Mouse (Mus musculus) T-cell, adult 2 months (primary cell): ENCODE measurements around the gene Dnajc14.
"Not testable (repeated sequence)": the region's sequence is repeated elsewhere in the genome, so short reads cannot be mapped to it uniquely, and the experiment has no call there.

ENCODE experiments used
- DNase-seq: peaks from one replicate; pipeline ENCODE4 v3.0.0; 2022; ENCODE audit warnings: low spot score

The Dnajc14 gene

DNA sequence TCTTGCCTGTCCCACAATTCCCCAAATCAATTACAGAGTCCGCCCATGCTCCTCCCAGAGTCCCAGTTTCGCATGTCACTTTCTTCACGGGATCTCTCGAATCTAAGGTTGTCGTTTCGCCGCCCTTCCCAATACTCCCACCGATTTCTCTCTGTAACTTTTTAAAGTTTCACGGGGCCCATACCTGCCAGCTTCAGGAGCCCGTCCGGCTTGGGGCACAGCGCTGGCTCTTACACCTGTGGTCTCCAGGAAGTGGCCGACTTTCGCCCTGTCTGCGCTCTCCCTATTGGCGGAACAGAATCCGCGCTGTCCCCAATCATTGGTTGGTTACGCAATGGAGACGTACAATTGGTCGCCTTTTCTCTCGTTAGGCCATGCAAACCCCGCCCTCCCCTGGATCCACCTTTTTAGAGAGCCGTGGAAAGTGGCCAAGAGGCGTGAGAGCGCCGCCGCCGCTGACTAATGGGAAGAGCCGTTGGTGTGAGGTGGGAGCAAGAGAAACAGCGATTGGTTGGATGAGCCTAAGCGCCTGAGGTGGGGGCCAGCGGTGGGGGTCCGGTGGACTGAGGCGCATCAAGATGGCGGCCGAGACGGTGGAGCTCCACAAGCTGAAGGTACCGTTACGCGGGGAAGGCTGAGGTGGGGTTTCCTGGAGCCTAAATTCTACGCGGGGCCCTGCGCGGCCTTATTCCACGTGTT lies 17.6 kb downstream of the Dnajc14 start, which contains the start of gene Ormdl2:
Gene Ormdl2 (minus strand): TSS at position 288 of the 699 bp plus-strand sequence.
- peak; percentile 98 for DNase-seq

DNA sequence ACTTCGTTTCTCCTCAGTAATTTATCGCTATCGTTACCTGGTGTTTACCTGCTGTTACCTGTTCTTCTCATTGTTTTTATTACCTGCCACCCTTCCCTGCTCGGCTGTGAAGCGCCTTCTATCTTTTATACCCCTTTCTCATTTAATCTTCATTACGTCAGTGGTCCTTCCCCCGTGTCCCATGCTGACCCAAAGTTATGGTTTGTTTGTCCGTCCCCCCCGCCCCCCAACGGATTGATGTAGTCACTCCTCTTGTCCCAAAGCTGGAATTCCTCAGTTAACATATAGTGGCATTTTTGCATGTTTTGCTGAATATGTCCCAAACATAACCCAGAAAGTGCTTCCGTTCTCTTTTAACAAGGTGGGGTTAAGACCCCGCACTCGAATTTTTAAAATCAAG lies 18.3 kb downstream of the Dnajc14 start:
- no peak for DNase-seq

DNA sequence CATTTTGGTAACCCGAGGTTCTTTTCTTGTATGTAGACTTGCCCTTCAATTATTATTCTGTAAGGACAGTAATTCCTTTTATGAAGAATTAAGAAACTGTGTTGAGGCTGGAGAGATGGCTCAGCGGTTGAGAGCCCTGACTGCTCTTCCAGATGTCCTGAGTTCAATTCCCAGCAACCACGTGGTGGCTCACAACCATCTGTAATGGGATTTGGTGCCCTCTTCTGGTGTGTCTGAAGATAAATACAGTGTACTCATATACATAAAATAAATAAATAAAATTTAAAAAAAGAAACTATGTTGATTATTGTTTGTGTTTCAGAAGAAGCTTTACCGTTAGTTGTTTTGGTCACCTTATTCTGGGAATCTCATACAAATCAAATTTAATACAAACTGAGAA lies 19.2 kb downstream of the Dnajc14 start:
- not testable (repeated sequence) for DNase-seq

DNA sequence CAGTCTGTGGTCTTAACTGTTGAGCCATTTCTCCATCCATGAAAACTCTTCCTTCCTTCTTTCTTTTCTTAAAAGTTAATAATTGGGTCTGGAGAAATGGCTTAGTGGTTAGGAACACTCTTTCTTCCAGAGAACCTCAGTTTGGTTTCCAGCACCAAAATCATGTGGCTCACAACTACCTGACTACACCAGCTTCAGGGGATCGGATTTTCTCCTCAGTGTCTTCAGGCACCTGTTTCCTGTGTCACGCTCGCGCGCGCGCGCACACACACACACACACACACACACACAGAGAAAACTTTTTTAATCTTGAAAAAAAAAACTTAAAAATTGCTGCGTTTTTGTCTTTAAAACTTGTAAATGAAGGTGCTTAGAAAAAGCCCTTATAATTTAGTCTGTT lies 20.0 kb downstream of the Dnajc14 start:
- DNase-seq = no peak

DNA sequence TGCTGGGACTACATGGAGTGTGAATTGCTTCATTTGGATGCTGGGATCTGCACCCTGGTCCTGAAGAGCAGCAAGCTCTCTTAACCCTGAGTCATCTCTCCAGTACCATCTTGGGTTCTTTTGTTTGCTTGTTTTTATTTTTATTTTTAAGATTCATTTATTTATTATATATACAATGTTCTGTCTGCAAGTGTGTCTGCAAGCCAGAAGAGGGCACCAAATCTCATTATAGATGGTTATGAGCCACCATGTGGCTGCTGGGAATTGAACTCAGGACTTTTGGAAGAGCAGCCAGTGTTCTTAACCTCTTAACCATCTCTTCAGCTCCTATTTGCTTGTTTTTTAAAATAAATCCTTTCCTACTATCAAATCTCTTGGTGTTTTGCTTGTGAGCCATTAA lies 33.5 kb downstream of the Dnajc14 start:
- DNase-seq = no peak

DNA sequence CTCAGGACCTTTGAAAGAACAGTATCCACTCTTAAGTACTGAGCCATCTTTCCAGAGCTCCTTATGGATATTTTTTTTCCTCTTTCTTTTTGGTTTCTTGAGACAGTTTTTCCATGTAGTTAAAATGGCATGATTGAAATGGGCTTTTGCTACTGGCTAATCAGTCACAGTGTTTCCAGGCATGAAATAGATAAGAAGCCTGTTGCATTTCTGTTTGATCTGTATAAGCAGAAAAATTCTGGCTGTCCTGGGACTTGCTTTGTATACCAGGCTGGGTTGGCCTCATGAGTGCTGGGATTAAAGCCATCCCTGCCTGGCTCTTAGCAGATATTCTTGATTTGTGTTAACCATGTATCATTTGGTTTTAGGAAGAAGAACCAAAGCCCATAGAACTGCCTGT lies 35.6 kb downstream of the Dnajc14 start:
- DNase-seq = no peak

DNA sequence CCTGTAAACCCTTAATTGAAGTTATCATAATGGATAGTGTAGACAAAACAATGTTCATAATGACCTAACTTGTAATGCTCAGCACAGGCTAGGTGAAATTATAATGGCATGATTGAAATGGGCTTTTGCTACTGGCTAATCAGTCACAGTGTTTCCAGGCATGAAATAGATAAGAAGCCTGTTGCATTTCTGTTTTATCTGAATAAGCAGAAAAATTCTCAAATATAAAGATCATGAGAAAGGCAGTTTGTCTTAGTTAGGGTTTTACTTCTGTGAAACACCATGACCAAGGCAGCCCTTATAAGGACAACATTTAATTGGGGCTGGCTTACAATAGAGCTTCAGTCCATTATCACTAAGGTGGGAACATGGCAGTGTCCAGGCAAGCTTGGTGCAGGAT lies 36.8 kb downstream of the Dnajc14 start:
- DNase-seq = no peak

DNA sequence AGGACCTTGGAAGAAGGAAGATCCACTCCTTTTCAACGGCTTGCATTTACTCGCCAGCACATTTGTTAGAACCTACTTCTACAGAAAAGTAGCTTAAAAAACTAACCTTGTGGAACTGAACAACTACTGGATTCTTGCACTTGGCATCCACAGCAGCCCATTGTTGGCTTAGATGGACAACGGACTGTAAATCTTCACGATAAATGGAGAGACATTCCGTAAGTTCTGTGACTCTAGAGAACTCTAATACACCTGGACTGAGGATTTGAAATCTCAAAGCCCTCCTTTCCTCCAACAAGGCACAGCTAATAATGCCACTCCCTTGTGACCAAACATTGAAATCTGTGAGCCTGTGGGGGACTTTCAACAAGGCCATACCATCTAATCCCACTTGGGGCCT lies 39.4 kb downstream of the Dnajc14 start:
- no peak for DNase-seq

DNA sequence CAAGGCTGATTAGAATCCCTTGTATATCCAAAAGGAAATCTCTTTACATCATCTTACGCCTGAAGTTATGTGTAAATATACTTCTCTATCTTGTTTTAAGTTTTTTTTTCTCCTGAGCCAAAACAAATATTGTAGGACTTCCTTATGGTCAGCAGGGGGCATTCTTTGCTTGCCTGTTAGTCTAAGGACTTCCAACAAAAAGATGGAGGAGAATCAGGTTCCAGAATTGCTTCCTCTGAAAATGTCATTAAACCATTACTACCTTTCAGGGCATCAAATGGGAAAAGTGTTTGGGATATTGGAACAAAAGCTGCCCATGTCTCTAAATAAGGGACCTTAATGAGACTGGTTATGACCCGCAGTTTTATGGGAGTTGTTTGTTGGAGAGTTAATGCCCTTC lies 41.7 kb downstream of the Dnajc14 start:
- DNase-seq = no peak

DNA sequence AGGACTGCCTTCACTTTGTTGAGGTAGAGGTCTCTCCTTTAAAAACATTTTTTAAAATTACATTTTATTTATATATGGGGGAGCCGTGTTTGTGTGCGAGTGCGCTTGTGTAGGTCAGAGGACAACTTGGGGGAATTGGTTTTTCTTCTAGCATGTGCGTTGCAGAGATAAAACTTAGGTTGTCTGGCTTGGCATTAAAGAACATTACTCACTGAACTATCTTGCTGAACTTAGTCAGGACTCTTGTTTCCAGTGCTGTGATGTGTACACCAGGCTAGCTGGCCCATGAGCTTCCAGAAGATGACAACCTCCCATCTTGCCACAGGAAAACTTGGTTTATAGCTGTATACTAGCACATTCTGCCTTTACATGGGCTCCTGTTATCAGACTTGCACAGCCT lies 42.8 kb downstream of the Dnajc14 start:
- no peak for DNase-seq

DNA sequence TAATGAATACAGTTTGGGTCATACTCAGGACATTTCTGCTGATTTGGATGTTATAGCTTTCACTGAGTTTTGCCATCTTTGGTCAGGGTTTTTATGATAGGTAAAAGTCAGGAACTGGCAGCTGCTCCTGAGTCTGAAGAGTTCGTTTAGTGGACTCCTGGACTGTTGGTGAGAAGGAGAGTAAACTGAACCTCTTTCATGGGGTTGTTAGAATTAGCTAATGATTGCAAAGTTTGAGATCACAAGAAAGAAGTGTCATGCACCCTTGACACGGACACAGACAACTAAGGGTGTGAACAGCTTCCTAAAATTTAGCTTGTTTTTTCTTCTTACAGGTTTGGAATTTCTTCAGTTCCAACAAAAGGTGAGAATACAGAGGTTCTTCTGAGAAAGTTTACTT lies 44.6 kb downstream of the Dnajc14 start:
- DNase-seq = no peak

DNA sequence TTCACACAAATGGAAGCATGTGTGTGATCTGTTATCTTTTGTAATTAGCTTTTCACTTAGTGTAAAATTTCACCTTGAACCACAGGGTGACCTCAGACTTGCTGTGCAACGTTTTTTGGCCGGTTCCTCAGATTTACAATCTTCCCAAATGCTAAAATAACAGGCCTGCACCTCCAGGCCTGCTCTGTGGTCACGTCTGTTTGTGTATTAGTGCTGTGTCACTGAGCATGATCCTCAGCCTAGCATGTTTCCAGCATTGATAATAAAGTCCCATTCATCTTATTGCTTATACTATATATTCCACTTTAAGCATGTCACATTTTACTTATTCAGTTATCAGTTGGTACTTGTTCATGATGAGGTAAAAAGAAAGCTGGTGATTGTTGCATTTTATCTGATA lies 46.5 kb downstream of the Dnajc14 start:
- DNase-seq = no peak

DNA sequence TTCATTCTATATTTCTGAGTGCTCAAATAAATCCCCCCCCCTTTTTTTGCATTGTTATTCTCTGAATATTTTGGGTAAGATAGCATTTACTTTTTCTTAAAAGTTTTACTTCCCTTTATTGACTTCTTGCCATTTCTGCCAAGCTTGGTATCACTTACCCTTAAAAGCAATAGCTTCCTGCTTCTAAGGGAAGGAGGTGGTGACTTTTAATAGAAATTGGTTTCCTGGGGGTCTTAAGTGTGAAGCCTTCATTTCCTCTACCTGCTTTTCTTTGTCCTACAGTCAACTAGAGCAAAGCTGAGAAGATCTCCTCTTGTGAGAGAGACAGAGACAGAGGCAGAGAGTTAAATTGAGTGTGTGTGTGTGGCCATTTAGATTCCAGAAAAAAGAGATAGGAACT lies 57.3 kb downstream of the Dnajc14 start:
- no peak for DNase-seq

DNA sequence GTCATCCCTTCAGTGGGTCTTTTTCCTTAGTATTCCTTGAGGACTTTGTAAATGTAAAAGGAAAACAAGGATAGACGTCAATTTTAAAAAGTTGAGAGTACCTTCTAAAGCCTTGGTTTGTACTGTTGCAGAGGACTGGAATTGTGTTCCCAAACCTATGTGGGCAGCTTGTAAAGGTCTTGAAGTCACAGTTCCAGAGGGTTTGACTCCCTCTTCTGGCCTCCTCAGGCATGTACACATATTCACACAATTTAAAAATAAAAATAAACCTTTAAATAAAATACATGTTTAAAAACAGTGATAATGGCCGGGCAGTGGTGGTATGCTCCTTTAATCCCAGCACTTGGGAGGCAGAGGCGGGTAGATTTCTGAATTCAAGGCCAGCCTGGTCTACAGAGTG lies 62.2 kb downstream of the Dnajc14 start:
- no peak for DNase-seq

DNA sequence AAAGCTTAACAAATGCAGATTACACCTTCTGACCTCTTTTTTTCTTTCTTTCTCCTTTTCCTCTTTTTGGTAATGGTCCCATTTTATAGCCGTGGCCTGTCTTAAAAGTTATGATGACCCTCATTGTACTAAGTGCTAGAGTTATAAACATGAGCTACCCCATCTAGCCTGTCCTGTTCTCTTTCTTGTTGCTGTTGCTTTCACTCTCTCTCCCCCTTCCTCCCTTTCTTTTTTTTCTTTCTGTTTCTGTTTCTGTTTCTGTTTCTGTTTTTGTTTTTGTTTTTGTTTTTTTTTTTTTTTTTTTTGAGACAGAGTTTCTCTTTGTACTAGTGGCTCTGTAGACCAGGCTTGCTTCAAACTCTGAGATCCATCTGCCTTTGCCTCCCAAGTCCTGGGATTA lies 62.7 kb downstream of the Dnajc14 start:
- no peak for DNase-seq
